9 mouse cellular contexts compared by ENCODE assay signal in the genomic region with DNA sequence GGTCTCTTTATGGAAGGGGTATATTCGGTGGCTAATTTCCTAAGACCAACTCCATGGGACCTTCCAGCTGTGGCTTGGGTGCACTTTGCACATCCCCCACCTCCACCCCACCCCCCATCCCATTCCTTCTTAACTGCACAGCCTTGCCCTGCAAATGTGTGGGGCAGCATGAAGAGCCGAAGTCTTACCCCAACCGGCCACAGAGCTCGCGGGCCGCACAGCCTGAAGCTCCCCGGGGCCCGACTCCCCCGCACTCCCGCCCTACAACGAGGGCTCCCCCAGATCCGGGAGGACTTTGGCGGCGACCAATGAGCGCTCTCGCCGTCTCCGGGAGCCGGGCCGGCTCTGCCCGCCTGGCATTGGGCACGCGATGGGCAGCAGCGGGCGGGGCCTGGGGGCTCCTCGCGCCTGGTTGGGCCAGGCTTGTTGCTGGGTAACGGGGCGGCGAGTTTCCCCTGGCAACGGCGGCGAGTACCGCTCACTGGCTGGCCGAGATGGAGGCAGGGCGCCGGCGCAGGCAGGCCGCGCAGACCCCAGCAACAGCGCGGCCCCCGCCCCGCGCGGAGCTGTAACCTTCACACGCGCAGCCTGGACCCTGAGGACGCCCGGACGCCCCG. TPM values are rescaled to one million over a fixed set of nuclear protein-coding genes. Genes with fewer than 3 reads are reported as not detected.
DNase-seq lines count a peak whose midpoint lies in the region; ATAC-seq and TF ChIP-seq lines count a peak whose summit lies in the region.
"Had no signal": no experiment of that assay in that cellular context is flagged by ENCODE, and none has a peak within 500 bp of the region (broad histone marks: within the 10 kb centered on the region; RNA-seq: fewer than 3 reads in every experiment).

No protein-coding gene starts in this region.

- peak overlapping the region; percentile 68 for H3K4me3 ChIP-seq in gastrocnemius, adult 2 months
- H3K4me3 ChIP-seq in hindbrain, embryonic 16.5 days (ENCODE audit: low read length), result peak overlapping the region; percentile 50

- H3K36me3 ChIP-seq in hindbrain, embryonic 16.5 days (ENCODE audit: control insufficient read depth, insufficient read depth, low read length), result no peaks in the 10 kb centered on the region

- no peaks in the 10 kb centered on the region for H3K27me3 ChIP-seq in hindbrain, embryonic 16.5 days (replicated peaks; ENCODE audit: control insufficient read depth, insufficient read depth, low read length)

- H3K9me3 ChIP-seq in hindbrain, embryonic 16.5 days (ENCODE audit: control insufficient read depth, low read length), result no peaks in the 10 kb centered on the region

- peak; percentile 57 for DNase-seq in T-cell, adult 2 months (ENCODE audit: low spot score)
- DNase-seq in cerebellum, postnatal 4 days (ENCODE audit: low spot score in 2 of 2), result peak; percentile 93 to 96
- DNase-seq in gastrocnemius, adult 2 months, result peak; percentile 96
- peak; percentile 84 to 96 for DNase-seq in left cerebral cortex, adult 8-10 months (ENCODE audit: low spot score in 2 of 2)
- DNase-seq in right cerebral cortex, adult 18-20 months, result peak; percentile 98
- DNase-seq in urinary bladder, postnatal 14 days (ENCODE audit: low spot score), result peak; percentile 85

- H3K9ac ChIP-seq in hindbrain, embryonic 16.5 days (ENCODE audit: low read depth, low read length), result peak overlapping the region; percentile 71

- intact Hi-C loops in gastrocnemius, adult 2 months (cut with DNase I), result loop anchor here (5.0 to 10.0 kb wide), 2 partner anchors 165 to 318 kb away; no protein-coding TSS in a partner anchor

- H3K27ac ChIP-seq in gastrocnemius, adult 2 months, result peak overlapping the region; percentile 24
- H3K27ac ChIP-seq in hindbrain, embryonic 16.5 days (ENCODE audit: low read depth, low read length), result peak overlapping the region; percentile 82
- H3K27ac ChIP-seq: macrophage had no signal

- H3K4me2 ChIP-seq in hindbrain, embryonic 16.5 days (ENCODE audit: low read length), result peak overlapping the region; percentile 83

- TF ChIP-seq CTCF in gastrocnemius, adult 2 months (IDR thresholded peaks at IDR 0.05), result no peak

- H3K4me1 ChIP-seq in hindbrain, embryonic 16.5 days (ENCODE audit: control insufficient read depth, insufficient read depth, low read depth, low read length), result peaks cover 26% of the 10 kb centered on the region

- under 1% methylated on average over 43 of the region's 52 CpGs for WGBS in hindbrain, embryonic 16.5 days

- ATAC-seq in hindbrain, embryonic 16.5 days, result peak; percentile 95
- ATAC-seq in megakaryocyte, adult 5-6 weeks (ENCODE audit: poor library complexity, severe bottlenecking), result peak; percentile 31

RNA-seq across cellular contexts. Expression of a gene that starts 8.7 kb away (rescaled TPM):
- 1 to 10 TPM; 1.4 to 2.9 TPM for total RNA-seq in gastrocnemius, adult 2 months (2021)
- polyA plus RNA-seq in hindbrain, embryonic 16.5 days (2015; fragmentation: Nextera tagmentation; extraction: Ambion mirVana), result 31.3 and 32.7 TPM in 2 replicates
- total RNA-seq in left cerebral cortex, adult 8-10 months (2022), result 10 to 100 TPM in 3 of 4 experiments, 1 to 10 TPM in 1; 9.2 to 15.8 (median 12.0) TPM
- total RNA-seq in megakaryocyte, adult 5-6 weeks (2015), result 1.5 and 3.3 TPM in 2 replicates
- total RNA-seq in megakaryocyte, adult 5-6 weeks (2017), result 1.1 and 3.0 TPM in 2 replicates

RNA-seq across cellular contexts. Expression of a gene that starts 12.9 kb away (rescaled TPM):
- 10 to 100 TPM; 41.0 to 42.1 TPM for total RNA-seq in gastrocnemius, adult 2 months (2021)
- 26.1 TPM in 2 replicates for polyA plus RNA-seq in hindbrain, embryonic 16.5 days (2015; fragmentation: Nextera tagmentation; extraction: Ambion mirVana)
- 100 to 1,000 TPM in 1 of 4 experiments, 10 to 100 TPM in 3; 80.6 to 105 (median 83.6) TPM for total RNA-seq in left cerebral cortex, adult 8-10 months (2022)
- 26.0 and 30.3 TPM in 2 replicates for total RNA-seq in megakaryocyte, adult 5-6 weeks (2015)
- total RNA-seq in megakaryocyte, adult 5-6 weeks (2017), result 117 and 121 TPM in 2 replicates

RNA-seq across cellular contexts. Expression of a gene that starts 26.1 kb away (rescaled TPM):
- total RNA-seq in gastrocnemius, adult 2 months (2021), result 10 to 100 TPM; 15.7 to 15.8 TPM
- polyA plus RNA-seq in hindbrain, embryonic 16.5 days (2015; fragmentation: Nextera tagmentation; extraction: Ambion mirVana), result 55.5 and 62.4 TPM in 2 replicates
- 10 to 100 TPM; 34.6 to 36.9 (median 36.6) TPM for total RNA-seq in left cerebral cortex, adult 8-10 months (2022)
- total RNA-seq in megakaryocyte, adult 5-6 weeks (2015), result 7.3 and 8.7 TPM in 2 replicates
- 3.7 and 5.4 TPM in 2 replicates for total RNA-seq in megakaryocyte, adult 5-6 weeks (2017)

RNA-seq across cellular contexts. Expression of a gene that starts 40.2 kb away (rescaled TPM):
- 1 to 10 TPM; 1.6 to 2.4 TPM for total RNA-seq in gastrocnemius, adult 2 months (2021)
- 2.1 and 2.4 TPM in 2 replicates for polyA plus RNA-seq in hindbrain, embryonic 16.5 days (2015; fragmentation: Nextera tagmentation; extraction: Ambion mirVana)
- 1 to 10 TPM in 2 of 4 experiments, under 1 TPM in 2; 0.46 to 3.4 (median 1.7) TPM for total RNA-seq in left cerebral cortex, adult 8-10 months (2022)
- 49.8 TPM in 2 replicates for total RNA-seq in megakaryocyte, adult 5-6 weeks (2015)
- 13.6 and 22.2 TPM in 2 replicates for total RNA-seq in megakaryocyte, adult 5-6 weeks (2017)

RNA-seq across cellular contexts. Expression of a gene that starts 55.6 kb away (rescaled TPM):
- total RNA-seq in gastrocnemius, adult 2 months (2021), result under 1 TPM; 0.18 to 0.39 TPM
- 0.07 and 0.13 TPM in 2 replicates for polyA plus RNA-seq in hindbrain, embryonic 16.5 days (2015; fragmentation: Nextera tagmentation; extraction: Ambion mirVana)
- total RNA-seq in left cerebral cortex, adult 8-10 months (2022), result under 1 TPM; 0.30 to 0.67 (median 0.58) TPM
- 5.7 and 7.4 TPM in 2 replicates for total RNA-seq in megakaryocyte, adult 5-6 weeks (2015)
- total RNA-seq in megakaryocyte, adult 5-6 weeks (2017), result 6.9 and 10.7 TPM in 2 replicates

Comparison
In these comparisons a context has a peak if more than half of its experiments do, and no peak if none do; other contexts are left out.
1. Peak in every context shown above with its lines: DNase-seq, ATAC-seq, H3K4me3 ChIP-seq and H3K27ac ChIP-seq.